Mouse (Mus musculus): ENCODE measurements around the gene Slc22a23. TPM values are rescaled to one million over a fixed set of nuclear protein-coding genes. Genes with fewer than 3 reads are reported as not detected.

Gene Slc22a23
- polyA plus RNA-seq, 2 experiments: 6.4 to 16.6 TPM

GRCm38 (mm10) chr13:34248107-34248506 is 96.9 kb downstream of the Slc22a23 start:
- Histone ChIP-seq H3K4me1 (ENCODE audit: control insufficient read depth, insufficient read depth, low read length) (peaks cover 15% of the 10 kb centered on the region), H3K9me3 (ENCODE audit: control insufficient read depth, low read length) (no peaks in the 10 kb centered on the region), H3K27ac (replicated peaks; ENCODE audit: low read depth, low read length) (no peak overlapping the region), H3K4me2 (replicated peaks; ENCODE audit: low read depth, low read length, severe bottlenecking) (no peak overlapping the region), H3K4me3 (replicated peaks; ENCODE audit: low read length) (no peak overlapping the region), H3K27me3 (ENCODE audit: control insufficient read depth, insufficient read depth, low read length) (no peaks in the 10 kb centered on the region), H3K36me3 (ENCODE audit: control insufficient read depth, insufficient read depth, low read length) (no peaks in the 10 kb centered on the region), H3K9ac (ENCODE audit: low read depth, low read length, severe bottlenecking) (no peak overlapping the region)
- TF ChIP-seq POLR2A (IDR thresholded peaks at IDR 0.05; ENCODE audit: borderline replicate concordance, extremely low read depth, insufficient read depth, insufficient read length): no peak
- DNase-seq (ENCODE audit: low spot score): no peak
- WGBS: 30% methylated on average over 6 of the region's 6 CpGs
- no peak for ATAC-seq (ENCODE audit: low FRiP score, low read depth)

GRCm38 (mm10) chr13:34246821-34247220 is 98.2 kb downstream of the Slc22a23 start:
- H3K9me3 ChIP-seq (ENCODE audit: control insufficient read depth, low read length): no peaks in the 10 kb centered on the region
- ATAC-seq (ENCODE audit: low FRiP score, low read depth) (no peak), DNase-seq (ENCODE audit: low spot score) (no peak)
- H3K4me1 ChIP-seq (ENCODE audit: control insufficient read depth, insufficient read depth, low read length): peaks cover 15% of the 10 kb centered on the region
- H3K27ac ChIP-seq (replicated peaks; ENCODE audit: low read depth, low read length): no peak overlapping the region
- WGBS: 73% methylated on average over 3 of the region's 3 CpGs
- H3K4me2 ChIP-seq (replicated peaks; ENCODE audit: low read depth, low read length, severe bottlenecking): no peak overlapping the region
- no peak overlapping the region for H3K4me3 ChIP-seq (replicated peaks; ENCODE audit: low read length)
- no peak overlapping the region for H3K9ac ChIP-seq (ENCODE audit: low read depth, low read length, severe bottlenecking)
- H3K27me3 ChIP-seq (ENCODE audit: control insufficient read depth, insufficient read depth, low read length): no peaks in the 10 kb centered on the region
- TF ChIP-seq POLR2A (IDR thresholded peaks at IDR 0.05; ENCODE audit: borderline replicate concordance, extremely low read depth, insufficient read depth, insufficient read length): no peak
- H3K36me3 ChIP-seq (ENCODE audit: control insufficient read depth, insufficient read depth, low read length): no peaks in the 10 kb centered on the region

GRCm38 (mm10) chr13:34245216-34245615 is 99.8 kb downstream of the Slc22a23 start:
- no peak overlapping the region for H3K4me3 ChIP-seq (replicated peaks; ENCODE audit: low read length)
- no peaks in the 10 kb centered on the region for H3K9me3 ChIP-seq (ENCODE audit: control insufficient read depth, low read length)
- H3K4me1 ChIP-seq (ENCODE audit: control insufficient read depth, insufficient read depth, low read length): peaks cover 15% of the 10 kb centered on the region
- no peak overlapping the region for H3K4me2 ChIP-seq (replicated peaks; ENCODE audit: low read depth, low read length, severe bottlenecking)
- 76% methylated on average over 6 of the region's 6 CpGs for WGBS
- no peak overlapping the region for H3K27ac ChIP-seq (replicated peaks; ENCODE audit: low read depth, low read length)
- ATAC-seq (ENCODE audit: low FRiP score, low read depth) (no peak), DNase-seq (ENCODE audit: low spot score) (no peak)
- TF ChIP-seq POLR2A (IDR thresholded peaks at IDR 0.05; ENCODE audit: borderline replicate concordance, extremely low read depth, insufficient read depth, insufficient read length): no peak
- H3K9ac ChIP-seq (ENCODE audit: low read depth, low read length, severe bottlenecking): no peak overlapping the region
- no peaks in the 10 kb centered on the region for H3K36me3 ChIP-seq (ENCODE audit: control insufficient read depth, insufficient read depth, low read length)
- no peaks in the 10 kb centered on the region for H3K27me3 ChIP-seq (ENCODE audit: control insufficient read depth, insufficient read depth, low read length)

- H3K27ac ChIP-seq (replicated peaks; ENCODE audit: low read depth, low read length): no peak overlapping the region
- DNase-seq (ENCODE audit: low spot score): no peak
- H3K4me2 ChIP-seq (replicated peaks; ENCODE audit: low read depth, low read length, severe bottlenecking): no peak overlapping the region
- H3K4me1 ChIP-seq (ENCODE audit: control insufficient read depth, insufficient read depth, low read length): peaks cover 15% of the 10 kb centered on the region
- ATAC-seq (ENCODE audit: low FRiP score, low read depth): no peak
- WGBS: 50% methylated on average over 1 of the region's 1 CpGs
- H3K36me3 ChIP-seq (ENCODE audit: control insufficient read depth, insufficient read depth, low read length): no peaks in the 10 kb centered on the region
- no peaks in the 10 kb centered on the region for H3K27me3 ChIP-seq (ENCODE audit: control insufficient read depth, insufficient read depth, low read length)
- no peaks in the 10 kb centered on the region for H3K9me3 ChIP-seq (ENCODE audit: control insufficient read depth, low read length)
- no peak for TF ChIP-seq POLR2A (IDR thresholded peaks at IDR 0.05; ENCODE audit: borderline replicate concordance, extremely low read depth, insufficient read depth, insufficient read length)
- no peak overlapping the region for H3K9ac ChIP-seq (ENCODE audit: low read depth, low read length, severe bottlenecking)
- no peak overlapping the region for H3K4me3 ChIP-seq (replicated peaks; ENCODE audit: low read length)
These were observed 100.8 kb downstream of the Slc22a23 start for GRCm38 (mm10) chr13:34244186-34244585.

DNA sequence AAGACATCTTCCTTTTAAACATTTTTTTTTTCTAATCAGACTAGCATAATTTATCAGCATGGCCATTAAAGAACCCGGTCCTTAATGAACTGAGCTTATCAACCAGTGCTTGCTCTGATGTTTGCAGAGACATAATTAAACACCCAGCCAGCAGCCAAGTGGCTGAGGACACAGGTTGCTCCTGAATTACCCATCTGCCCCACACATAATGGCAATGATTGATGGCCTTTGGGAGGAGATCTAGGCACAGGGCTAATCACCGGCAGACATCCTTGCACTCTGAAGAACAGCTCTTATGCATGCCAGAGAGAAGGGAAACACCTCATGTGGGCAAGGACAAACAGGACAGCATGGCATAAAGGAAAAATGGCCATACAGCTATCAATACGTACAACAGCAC is 102.8 kb downstream of the Slc22a23 start:
- Histone ChIP-seq H3K9me3 (ENCODE audit: control insufficient read depth, low read length) (no peaks in the 10 kb centered on the region), H3K4me2 (replicated peaks; ENCODE audit: low read depth, low read length, severe bottlenecking) (no peak overlapping the region), H3K4me1 (ENCODE audit: control insufficient read depth, insufficient read depth, low read length) (peaks cover 14% of the 10 kb centered on the region), H3K27ac (replicated peaks; ENCODE audit: low read depth, low read length) (no peak overlapping the region), H3K36me3 (ENCODE audit: control insufficient read depth, insufficient read depth, low read length) (no peaks in the 10 kb centered on the region), H3K9ac (ENCODE audit: low read depth, low read length, severe bottlenecking) (no peak overlapping the region), H3K4me3 (replicated peaks; ENCODE audit: low read length) (no peak overlapping the region), H3K27me3 (ENCODE audit: control insufficient read depth, insufficient read depth, low read length) (no peaks in the 10 kb centered on the region)
- TF ChIP-seq POLR2A (IDR thresholded peaks at IDR 0.05; ENCODE audit: borderline replicate concordance, extremely low read depth, insufficient read depth, insufficient read length): no peak
- ATAC-seq (ENCODE audit: low FRiP score, low read depth): no peak
- WGBS: 46% methylated on average over 3 of the region's 3 CpGs
- no peak for DNase-seq (ENCODE audit: low spot score)

DNA sequence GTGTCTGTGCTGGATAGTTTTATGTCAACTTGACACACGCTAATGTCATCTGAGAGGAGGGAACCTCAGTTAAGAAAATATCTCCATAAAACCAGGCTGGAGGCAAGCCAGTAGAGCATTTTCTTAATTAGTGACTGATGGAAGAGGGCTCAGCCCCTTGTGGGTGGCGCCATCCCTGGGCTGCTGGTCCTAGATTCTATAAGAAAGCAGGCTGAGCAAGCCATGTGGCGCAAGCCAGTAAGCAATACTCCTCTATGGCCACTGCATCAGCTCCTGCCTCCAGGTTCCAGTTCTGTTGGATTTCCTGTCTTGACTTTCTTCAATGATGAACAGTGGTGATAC is 104.9 kb downstream of the Slc22a23 start:
- DNase-seq (ENCODE audit: low spot score): no peak
- H3K27ac ChIP-seq (replicated peaks; ENCODE audit: low read depth, low read length): no peak overlapping the region
- 58% methylated on average over 3 of the region's 3 CpGs for WGBS
- peaks cover 14% of the 10 kb centered on the region for H3K4me1 ChIP-seq (ENCODE audit: control insufficient read depth, insufficient read depth, low read length)
- no peak overlapping the region for H3K4me3 ChIP-seq (replicated peaks; ENCODE audit: low read length)
- H3K4me2 ChIP-seq (replicated peaks; ENCODE audit: low read depth, low read length, severe bottlenecking): no peak overlapping the region
- no peaks in the 10 kb centered on the region for H3K27me3 ChIP-seq (ENCODE audit: control insufficient read depth, insufficient read depth, low read length)
- no peak for ATAC-seq (ENCODE audit: low FRiP score, low read depth)
- no peaks in the 10 kb centered on the region for H3K36me3 ChIP-seq (ENCODE audit: control insufficient read depth, insufficient read depth, low read length)
- H3K9ac ChIP-seq (ENCODE audit: low read depth, low read length, severe bottlenecking): no peak overlapping the region
- H3K9me3 ChIP-seq (ENCODE audit: control insufficient read depth, low read length): no peaks in the 10 kb centered on the region
- TF ChIP-seq POLR2A (IDR thresholded peaks at IDR 0.05; ENCODE audit: borderline replicate concordance, extremely low read depth, insufficient read depth, insufficient read length): no peak
